Mouse (Mus musculus) embryonic fibroblast, embryonic 13.5 days (primary cell): ENCODE results near the gene L1td1.

Experiments used
- CTCF ChIP-seq: IDR thresholded peaks from 2 replicates; pipeline ENCODE4 v1.5.1; 2011; ENCODE audit warnings: mild to moderate bottlenecking, control low read depth, low read length, moderate library complexity, borderline replicate concordance; ENCODE audit not compliant: insufficient read depth
- POLR2A ChIP-seq: IDR thresholded peaks from 2 replicates; pipeline ENCODE4 v1.6.1; 2011; ENCODE audit warnings: low read depth, mild to moderate bottlenecking, control low read depth, low read length, moderate library complexity

GRCm38 (mm10) chr4:98756141-98756540, 29.6 kb downstream of the L1td1 start:
- TF ChIP-seq CTCF = no peak
- no peak for TF ChIP-seq POLR2A
